Mouse (Mus musculus) C2C12 (cell line): ENCODE results near the gene Lsr.

ENCODE experiments used
- CEBPB ChIP-seq: IDR thresholded peaks from one replicate; pipeline ENCODE4 v1.6.1; 2011; ENCODE audit warnings: low read depth, mild to moderate bottlenecking, control low read depth, moderate library complexity
- CTCF ChIP-seq: IDR thresholded peaks from one replicate; pipeline ENCODE4 v1.5.1; 2011; ENCODE audit not compliant: control insufficient read depth, insufficient read depth, insufficient read length
- FOSL1 ChIP-seq: IDR thresholded peaks from one replicate; pipeline ENCODE4 v1.8.0; 2011; ENCODE audit warnings: mild to moderate bottlenecking, low read length; ENCODE audit not compliant: poor library complexity, insufficient read depth, severe bottlenecking
- MAX ChIP-seq: IDR thresholded peaks from one replicate; pipeline ENCODE4 v1.6.1; 2011; ENCODE audit warnings: mild to moderate bottlenecking, control low read depth
- MYOD1 ChIP-seq: IDR thresholded peaks from one replicate; pipeline ENCODE4 v1.6.1; 2011; ENCODE audit warnings: low read depth; ENCODE audit not compliant: control insufficient read depth, insufficient read length
- MYOG ChIP-seq: IDR thresholded peaks from one replicate; pipeline ENCODE4 v1.6.1; 2011; ENCODE audit not compliant: control insufficient read depth, insufficient read length; ENCODE audit errors: extremely low read depth
- USF1 ChIP-seq: IDR thresholded peaks from one replicate; pipeline ENCODE4 v1.6.1; 2011; ENCODE audit warnings: low read depth, mild to moderate bottlenecking, control low read depth, moderate library complexity

DNA sequence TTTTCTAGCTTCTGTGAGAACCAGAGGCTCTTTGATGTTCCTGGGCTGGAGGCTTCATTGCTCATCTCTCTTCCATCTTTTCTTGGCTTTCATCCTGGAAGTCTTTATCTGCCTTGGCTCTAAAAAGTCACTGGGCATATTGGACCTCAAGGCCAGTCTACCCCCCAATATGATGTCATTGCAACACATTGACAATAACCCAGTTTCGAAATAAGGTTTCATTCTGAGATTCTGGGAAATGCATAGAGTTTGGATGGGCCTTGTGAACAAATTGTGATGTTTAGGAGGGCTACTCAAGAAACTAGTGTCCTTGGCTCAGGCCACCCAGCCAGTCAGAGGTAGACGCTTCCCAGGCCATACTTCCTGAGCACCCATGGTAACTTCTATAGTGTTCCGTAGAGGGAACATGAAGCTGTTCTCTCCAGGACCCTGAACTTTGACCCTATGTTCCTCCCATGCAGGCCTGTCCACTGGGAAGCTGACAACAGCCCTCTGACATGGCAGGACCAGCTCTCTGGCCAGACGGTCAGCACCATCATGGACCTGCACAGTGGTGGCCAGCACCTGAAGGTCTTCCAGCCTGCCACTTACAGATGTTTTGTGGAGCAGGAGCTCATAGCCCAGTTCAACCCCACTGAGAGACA is 15.4 kb upstream of the Lsr start:
- no peak for TF ChIP-seq CTCF
- no peak for TF ChIP-seq MYOD1
- TF ChIP-seq MAX: no peak
- no peak for TF ChIP-seq CEBPB
- TF ChIP-seq MYOG: no peak
- TF ChIP-seq USF1: no peak
- TF ChIP-seq FOSL1: no peak
